In the genomic region with DNA sequence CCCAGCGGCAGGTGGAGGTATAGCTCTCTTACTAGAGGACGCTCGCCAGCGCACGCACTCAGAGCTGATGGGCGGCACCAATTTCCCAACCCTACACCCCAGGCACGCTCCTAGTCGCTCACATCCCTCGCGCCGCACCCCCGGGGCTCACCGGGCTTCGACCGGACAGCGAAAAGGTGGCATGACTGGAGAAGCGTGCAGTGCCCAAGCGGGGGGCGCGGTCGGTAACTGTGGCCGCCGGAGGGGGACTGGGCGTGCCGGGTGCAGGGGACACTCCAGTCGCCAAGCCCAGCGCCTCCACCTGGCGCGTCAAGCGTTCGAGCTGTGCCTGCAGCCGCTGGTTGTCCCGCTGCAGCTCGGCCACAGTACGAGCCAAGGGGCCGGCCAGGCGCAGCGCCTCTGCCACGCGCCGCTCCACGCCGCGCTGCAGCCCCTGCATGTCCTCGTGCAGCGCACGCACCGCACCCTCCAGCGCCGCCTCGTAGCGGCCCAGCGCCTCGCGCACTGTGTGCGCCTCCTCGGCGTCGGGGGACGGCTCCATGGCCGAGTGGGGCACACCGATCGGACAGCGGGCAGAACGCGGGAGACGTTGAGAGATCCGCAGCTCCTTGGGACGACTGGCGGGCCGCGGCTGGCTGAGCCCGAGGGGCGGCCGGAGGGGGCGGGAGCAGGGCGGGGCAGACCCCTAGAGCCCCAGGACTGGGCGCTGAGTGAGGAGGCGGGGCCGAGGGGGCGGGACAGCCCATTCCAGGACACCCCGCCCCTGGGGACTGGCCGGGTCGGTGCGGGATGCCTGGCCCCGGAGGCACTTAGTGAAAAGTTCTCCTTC, we compare ENCODE assay signal across 8 mouse cellular contexts. TPM values are rescaled to one million over a fixed set of nuclear protein-coding genes. Genes with fewer than 3 reads are reported as not detected.
DNase-seq lines count a peak whose midpoint lies in the region; ATAC-seq and TF ChIP-seq lines count a peak whose summit lies in the region.

Gene Smtnl2 (minus strand): TSS at position 621 of the 829 bp plus-strand sequence.

- no peaks in the 10 kb centered on the region for H3K27me3 ChIP-seq in intestine, postnatal 0 days (replicated peaks; ENCODE audit: control insufficient read depth, insufficient read depth, low read length)
- peaks cover 20% of the 10 kb centered on the region; the same call in 1 of the 2 replicates for H3K27me3 ChIP-seq in limb, embryonic 15.5 days
- peaks cover 21% of the 10 kb centered on the region for H3K27me3 ChIP-seq in midbrain, embryonic 15.5 days (replicated peaks)

- H3K36me3 ChIP-seq in intestine, postnatal 0 days (ENCODE audit: control insufficient read depth, insufficient read depth): no peaks in the 10 kb centered on the region
- no peaks in the 10 kb centered on the region for H3K36me3 ChIP-seq in limb, embryonic 15.5 days
- H3K36me3 ChIP-seq in midbrain, embryonic 15.5 days (replicated peaks): no peaks in the 10 kb centered on the region

- ATAC-seq in intestine, postnatal 0 days: peak; percentile 78
- ATAC-seq in limb, embryonic 15.5 days (ENCODE audit: insufficient number of reproducible peaks, low FRiP score, low TSS enrichment, low read depth): peak; percentile 86
- ATAC-seq in midbrain, embryonic 15.5 days (replicated peaks): peak; percentile 87

- peak within 1 kb of the TSS; percentile 97 for H3K4me2 ChIP-seq in intestine, postnatal 0 days (replicated peaks; ENCODE audit: low read depth)
- H3K4me2 ChIP-seq in limb, embryonic 15.5 days: peak within 1 kb of the TSS; percentile 95
- peak within 1 kb of the TSS; percentile 95 for H3K4me2 ChIP-seq in midbrain, embryonic 15.5 days

- peak; percentile 87 to 95 for DNase-seq in adrenal gland, adult (ENCODE audit: inconsistent age in 2 of 2, low spot score in 1 of 2)
- DNase-seq in embryo, embryonic 9.5 days (ENCODE audit: extremely low spot score): peak; percentile 92
- DNase-seq in heart, adult 11 months: peak; percentile 99
- DNase-seq in spleen, postnatal 4 days (ENCODE audit: low spot score in 2 of 2): peak; percentile 67 to 73
- no peak for DNase-seq in T-cell, adult 2 months (ENCODE audit: low spot score)

- H3K4me3 ChIP-seq in intestine, postnatal 0 days (ENCODE audit: low read depth, low read length): peak within 1 kb of the TSS; percentile 58
- H3K4me3 ChIP-seq in limb, embryonic 15.5 days: peak within 1 kb of the TSS; percentile 58
- H3K4me3 ChIP-seq in midbrain, embryonic 15.5 days: peak within 1 kb of the TSS; percentile 54

- 0 out of 2 replicates have a peak, but pooled peaks cover 8% of the 10 kb centered on the region for H3K4me1 ChIP-seq in intestine, postnatal 0 days (replicated peaks; ENCODE audit: control insufficient read depth, insufficient read depth, low read length)
- H3K4me1 ChIP-seq in limb, embryonic 15.5 days: peaks cover 49% of the 10 kb centered on the region
- peaks cover 17% of the 10 kb centered on the region for H3K4me1 ChIP-seq in midbrain, embryonic 15.5 days

- WGBS in intestine, postnatal 0 days: under 1% methylated on average over 78 of the region's 86 CpGs
- under 1% methylated on average over 86 of the region's 86 CpGs for WGBS in limb, embryonic 15.5 days
- under 1% methylated on average over 81 of the region's 86 CpGs for WGBS in midbrain, embryonic 15.5 days

- H3K9me3 ChIP-seq in intestine, postnatal 0 days (ENCODE audit: control insufficient read depth): no peaks in the 10 kb centered on the region
- no peaks in the 10 kb centered on the region for H3K9me3 ChIP-seq in limb, embryonic 15.5 days
- H3K9me3 ChIP-seq in midbrain, embryonic 15.5 days: no peaks in the 10 kb centered on the region

- H3K9ac ChIP-seq in intestine, postnatal 0 days (ENCODE audit: low read depth, low read length): peak within 1 kb of the TSS; percentile 43
- peak within 1 kb of the TSS; percentile 47 for H3K9ac ChIP-seq in limb, embryonic 15.5 days
- H3K9ac ChIP-seq in midbrain, embryonic 15.5 days: peak within 1 kb of the TSS; percentile 57

- TF ChIP-seq CTCF in intestine, postnatal 0 days (IDR thresholded peaks at IDR 0.05; ENCODE audit: low read depth): peak; percentile 60

- H3K27ac ChIP-seq in intestine, postnatal 0 days (ENCODE audit: low read depth, low read length): peak within 1 kb of the TSS; percentile 50; the same call in 1 of the 2 replicates
- peak within 1 kb of the TSS; percentile 76 for H3K27ac ChIP-seq in limb, embryonic 15.5 days
- peak within 1 kb of the TSS; percentile 58 for H3K27ac ChIP-seq in midbrain, embryonic 15.5 days

RNA-seq across cellular contexts. Expression of gene Smtnl2, which starts in this region (rescaled TPM):
- 7.8 and 8.1 TPM in 2 replicates for polyA plus RNA-seq in intestine, postnatal 0 days (2015; fragmentation: Nextera tagmentation; extraction: Ambion mirVana)
- 85.0 and 97.2 TPM in 2 replicates for polyA plus RNA-seq in limb, embryonic 15.5 days (2015; fragmentation: Nextera tagmentation; extraction: Ambion mirVana)
- polyA plus RNA-seq in midbrain, embryonic 15.5 days (2015; fragmentation: Nextera tagmentation; extraction: Ambion mirVana): 8.1 and 9.3 TPM in 2 replicates
